Mouse (Mus musculus): Measurements from ENCODE around the gene Gm20696. TPM values are rescaled to one million over a fixed set of nuclear protein-coding genes. Genes with fewer than 3 reads are reported as not detected.

Gm20696 gene
- total RNA-seq, 1 experiment = 0.58 TPM

DNA sequence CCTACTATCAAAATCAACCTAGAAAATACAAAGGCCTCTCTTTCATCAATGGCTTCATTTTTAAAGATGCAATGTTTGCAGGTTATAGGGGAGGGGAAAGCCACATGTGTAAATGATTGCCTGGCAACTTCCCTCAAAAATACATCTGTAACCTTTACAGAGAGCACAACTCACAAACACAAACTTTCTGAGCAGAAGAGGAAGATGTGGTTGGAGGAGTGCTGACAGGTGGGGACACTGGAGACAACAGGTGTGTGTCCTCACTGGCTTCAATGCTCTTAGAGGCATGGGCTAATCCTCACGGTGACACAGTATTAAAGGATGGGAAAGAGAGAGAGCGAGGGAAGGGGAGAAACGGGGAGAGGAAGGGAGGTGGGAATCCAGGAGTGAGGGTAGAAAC is 264.2 kb downstream of the Gm20696 start:
- DNase-seq (ENCODE audit: low read depth, low spot score) = no peak
- Histone ChIP-seq H3K4me3 (ENCODE audit: insufficient read depth in 1 of 2, low read depth in 1 of 2, low read length in 2 of 2, poor library complexity in 1 of 2, severe bottlenecking in 1 of 2) (no peak overlapping the region), H3K9me3 (ENCODE audit: control insufficient read depth, insufficient read depth, low read depth, low read length) (no peaks in the 10 kb centered on the region), H3K4me1 (ENCODE audit: control insufficient read depth in 2 of 2, insufficient read depth in 2 of 2, low read length in 2 of 2, poor library complexity in 1 of 2) (peaks cover 0 to 4% of the 10 kb centered on the region in 2 experiments; a peak in 1 of 4 replicates), H3K27ac (ENCODE audit: insufficient read depth, low read depth, low read length, poor library complexity, severe bottlenecking) (no peak overlapping the region), H3K9ac (ENCODE audit: insufficient read depth, low read depth, low read length, poor library complexity, severe bottlenecking) (no peak overlapping the region), H3K36me3 (ENCODE audit: control insufficient read depth, insufficient read depth, low read length, poor library complexity, severe bottlenecking) (no peaks in the 10 kb centered on the region)
- TF ChIP-seq CHD2 (IDR thresholded peaks at IDR 0.05; ENCODE audit: low read depth, low read length) (no peak), ZNF384 (IDR thresholded peaks at IDR 0.05; ENCODE audit: low read depth, low read length) (no peak), HCFC1 (IDR thresholded peaks at IDR 0.05; ENCODE audit: borderline replicate concordance, insufficient read depth, low read length) (no peak), ZC3H11A (IDR thresholded peaks at IDR 0.05; ENCODE audit: borderline replicate concordance, low read depth, low read length) (no peak), MAFK (IDR thresholded peaks at IDR 0.05; ENCODE audit: insufficient read depth, low read depth, low read length) (no peak)
- in situ Hi-C loops (cut with MboI; ENCODE audit: low sequenced_read_pairs in 2 of 2, unreplicated experiment in 2 of 2) = no loop called here

DNA sequence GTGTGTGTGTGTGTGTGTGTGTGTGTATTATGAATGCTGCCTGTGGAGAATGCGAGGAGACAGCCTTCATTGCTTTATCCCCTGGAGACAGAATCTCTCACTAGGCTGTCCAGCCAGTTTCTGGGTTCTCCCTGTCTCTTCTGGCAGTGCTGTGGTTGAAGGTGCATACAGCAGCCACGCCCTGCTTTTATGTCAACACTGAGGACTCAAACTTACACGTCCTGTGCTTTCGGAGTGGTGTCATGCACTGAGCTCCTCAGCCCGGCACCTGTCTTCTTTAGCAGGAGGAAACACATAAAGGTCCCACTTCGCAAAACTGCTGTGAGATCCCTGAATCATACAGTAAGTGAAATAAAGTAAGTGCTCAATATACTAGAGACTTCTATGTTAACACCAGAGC is 264.8 kb downstream of the Gm20696 start:
- H3K9me3 ChIP-seq (ENCODE audit: control insufficient read depth, insufficient read depth, low read depth, low read length) = no peaks in the 10 kb centered on the region
- H3K27ac ChIP-seq (ENCODE audit: insufficient read depth, low read depth, low read length, poor library complexity, severe bottlenecking) = no peak overlapping the region
- in situ Hi-C loops (cut with MboI; ENCODE audit: low sequenced_read_pairs in 2 of 2, unreplicated experiment in 2 of 2) = no loop called here

GRCm38 (mm10) chr6:99401211-99401610 is 265.4 kb downstream of the Gm20696 start:
- Histone ChIP-seq H3K27ac (ENCODE audit: insufficient read depth, low read depth, low read length, poor library complexity, severe bottlenecking) (no peak overlapping the region), H3K4me1 (ENCODE audit: control insufficient read depth in 2 of 2, insufficient read depth in 2 of 2, low read length in 2 of 2, poor library complexity in 1 of 2) (peaks cover 0 to 4% of the 10 kb centered on the region in 2 experiments; a peak in 1 of 4 replicates), H3K9me3 (ENCODE audit: control insufficient read depth, insufficient read depth, low read depth, low read length) (no peaks in the 10 kb centered on the region), H3K9ac (ENCODE audit: insufficient read depth, low read depth, low read length, poor library complexity, severe bottlenecking) (no peak overlapping the region), H3K4me3 (ENCODE audit: insufficient read depth in 1 of 2, low read depth in 1 of 2, low read length in 2 of 2, poor library complexity in 1 of 2, severe bottlenecking in 1 of 2) (no peak overlapping the region), H3K36me3 (ENCODE audit: control insufficient read depth, insufficient read depth, low read length, poor library complexity, severe bottlenecking) (no peaks in the 10 kb centered on the region)
- in situ Hi-C loops (cut with MboI; ENCODE audit: low sequenced_read_pairs in 2 of 2, unreplicated experiment in 2 of 2) = no loop called here
- DNase-seq (ENCODE audit: low read depth, low spot score) = no peak
- TF ChIP-seq ZNF384 (IDR thresholded peaks at IDR 0.05; ENCODE audit: low read depth, low read length) = no peak
- TF ChIP-seq ZC3H11A (IDR thresholded peaks at IDR 0.05; ENCODE audit: borderline replicate concordance, low read depth, low read length) = no peak
- no peak for TF ChIP-seq MAFK (IDR thresholded peaks at IDR 0.05; ENCODE audit: insufficient read depth, low read depth, low read length)
- no peak for TF ChIP-seq HCFC1 (IDR thresholded peaks at IDR 0.05; ENCODE audit: borderline replicate concordance, insufficient read depth, low read length)
- no peak for TF ChIP-seq CHD2 (IDR thresholded peaks at IDR 0.05; ENCODE audit: low read depth, low read length)

More for the DNA sequence above, 264.8 kb downstream of the Gm20696 start:
- no peak for DNase-seq (ENCODE audit: low read depth, low spot score)
- no peaks in the 10 kb centered on the region for H3K36me3 ChIP-seq (ENCODE audit: control insufficient read depth, insufficient read depth, low read length, poor library complexity, severe bottlenecking)
- H3K4me3 ChIP-seq (ENCODE audit: insufficient read depth in 1 of 2, low read depth in 1 of 2, low read length in 2 of 2, poor library complexity in 1 of 2, severe bottlenecking in 1 of 2) = no peak overlapping the region
- H3K4me1 ChIP-seq (ENCODE audit: control insufficient read depth in 2 of 2, insufficient read depth in 2 of 2, low read length in 2 of 2, poor library complexity in 1 of 2) = peaks cover 0 to 4% of the 10 kb centered on the region in 2 experiments; a peak in 1 of 4 replicates
- TF ChIP-seq ZC3H11A (IDR thresholded peaks at IDR 0.05; ENCODE audit: borderline replicate concordance, low read depth, low read length) (no peak), MAFK (IDR thresholded peaks at IDR 0.05; ENCODE audit: insufficient read depth, low read depth, low read length) (no peak), HCFC1 (IDR thresholded peaks at IDR 0.05; ENCODE audit: borderline replicate concordance, insufficient read depth, low read length) (no peak), ZNF384 (IDR thresholded peaks at IDR 0.05; ENCODE audit: low read depth, low read length) (no peak), CHD2 (IDR thresholded peaks at IDR 0.05; ENCODE audit: low read depth, low read length) (no peak)
- H3K9ac ChIP-seq (ENCODE audit: insufficient read depth, low read depth, low read length, poor library complexity, severe bottlenecking) = no peak overlapping the region

DNA sequence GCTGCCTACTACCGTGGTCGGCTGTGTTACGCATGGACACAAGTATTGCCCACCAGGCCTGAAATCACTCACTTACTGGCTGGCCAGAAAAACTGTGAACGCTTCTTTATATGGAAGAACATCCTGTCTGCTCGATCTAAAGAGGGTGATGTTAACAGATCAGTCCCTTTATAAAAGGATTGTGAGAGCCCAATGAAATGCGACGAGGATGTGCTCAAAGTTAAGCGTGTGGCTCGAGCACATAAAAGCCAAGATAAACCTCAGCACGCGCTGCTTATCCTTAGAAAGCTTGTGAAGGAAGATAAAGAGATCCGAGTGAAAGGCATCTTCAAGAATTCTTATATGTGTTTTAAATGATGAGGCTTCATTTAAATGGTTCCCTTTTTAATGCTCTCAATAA is 270.9 kb downstream of the Gm20696 start:
- in situ Hi-C loops (cut with MboI; ENCODE audit: low sequenced_read_pairs in 2 of 2, unreplicated experiment in 2 of 2) = no loop called here
- TF ChIP-seq ZNF384 (IDR thresholded peaks at IDR 0.05; ENCODE audit: low read depth, low read length) = no peak
- no peak for TF ChIP-seq CHD2 (IDR thresholded peaks at IDR 0.05; ENCODE audit: low read depth, low read length)
- no peak for TF ChIP-seq ZC3H11A (IDR thresholded peaks at IDR 0.05; ENCODE audit: borderline replicate concordance, low read depth, low read length)
- no peak for TF ChIP-seq MAFK (IDR thresholded peaks at IDR 0.05; ENCODE audit: insufficient read depth, low read depth, low read length)
- Histone ChIP-seq H3K27ac (ENCODE audit: insufficient read depth, low read depth, low read length, poor library complexity, severe bottlenecking) (no peak overlapping the region), H3K9ac (ENCODE audit: insufficient read depth, low read depth, low read length, poor library complexity, severe bottlenecking) (no peak overlapping the region), H3K4me3 (ENCODE audit: insufficient read depth in 1 of 2, low read depth in 1 of 2, low read length in 2 of 2, poor library complexity in 1 of 2, severe bottlenecking in 1 of 2) (no peak overlapping the region), H3K4me1 (ENCODE audit: control insufficient read depth in 2 of 2, insufficient read depth in 2 of 2, low read length in 2 of 2, poor library complexity in 1 of 2) (peaks cover 1 to 2% of the 10 kb centered on the region in 2 experiments; a peak in 1 of 4 replicates), H3K36me3 (ENCODE audit: control insufficient read depth, insufficient read depth, low read length, poor library complexity, severe bottlenecking) (no peaks in the 10 kb centered on the region), H3K9me3 (ENCODE audit: control insufficient read depth, insufficient read depth, low read depth, low read length) (no peaks in the 10 kb centered on the region)
- DNase-seq (ENCODE audit: low read depth, low spot score) = no peak

DNA sequence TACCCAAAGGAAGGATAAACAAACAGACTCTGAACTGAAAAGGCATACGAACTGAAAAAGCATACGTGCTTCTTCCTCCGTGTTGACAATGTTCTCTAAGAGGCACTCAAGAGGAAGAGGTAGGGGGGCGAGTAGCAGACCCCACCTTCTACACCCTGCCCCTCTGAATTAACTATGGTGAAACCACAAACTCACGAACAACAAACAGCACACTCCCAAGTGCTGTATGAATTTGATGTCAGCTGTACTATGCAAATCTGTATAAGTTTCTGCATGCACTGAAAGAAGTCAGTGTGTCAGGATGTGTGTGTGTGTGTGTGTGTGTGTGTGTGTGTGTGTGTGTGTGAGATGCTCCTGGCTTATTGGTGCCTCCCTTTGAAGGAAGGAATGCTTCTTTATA is 271.8 kb downstream of the Gm20696 start:
- Histone ChIP-seq H3K27ac (ENCODE audit: insufficient read depth, low read depth, low read length, poor library complexity, severe bottlenecking) (no peak overlapping the region), H3K36me3 (ENCODE audit: control insufficient read depth, insufficient read depth, low read length, poor library complexity, severe bottlenecking) (no peaks in the 10 kb centered on the region), H3K9ac (ENCODE audit: insufficient read depth, low read depth, low read length, poor library complexity, severe bottlenecking) (no peak overlapping the region), H3K4me3 (ENCODE audit: insufficient read depth in 1 of 2, low read depth in 1 of 2, low read length in 2 of 2, poor library complexity in 1 of 2, severe bottlenecking in 1 of 2) (no peak overlapping the region), H3K9me3 (ENCODE audit: control insufficient read depth, insufficient read depth, low read depth, low read length) (no peaks in the 10 kb centered on the region), H3K4me1 (ENCODE audit: control insufficient read depth in 2 of 2, insufficient read depth in 2 of 2, low read length in 2 of 2, poor library complexity in 1 of 2) (peaks cover 2 to 3% of the 10 kb centered on the region in 2 experiments; a peak in 2 of 4 replicates)
- in situ Hi-C loops (cut with MboI; ENCODE audit: low sequenced_read_pairs in 2 of 2, unreplicated experiment in 2 of 2) = no loop called here
- TF ChIP-seq MAFK (IDR thresholded peaks at IDR 0.05; ENCODE audit: insufficient read depth, low read depth, low read length) (no peak), ZC3H11A (IDR thresholded peaks at IDR 0.05; ENCODE audit: borderline replicate concordance, low read depth, low read length) (no peak), ZNF384 (IDR thresholded peaks at IDR 0.05; ENCODE audit: low read depth, low read length) (no peak), CHD2 (IDR thresholded peaks at IDR 0.05; ENCODE audit: low read depth, low read length) (no peak), HCFC1 (IDR thresholded peaks at IDR 0.05; ENCODE audit: borderline replicate concordance, insufficient read depth, low read length) (no peak)
- no peak for DNase-seq (ENCODE audit: low read depth, low spot score)
